Mouse (Mus musculus): ENCODE results near the gene Klrd1. TPM values are rescaled to one million over a fixed set of nuclear protein-coding genes. Genes with fewer than 3 reads are reported as not detected.
A peak's percentile ranks its signal among the peaks of the same experiment; 100 is the strongest.

Klrd1 gene
- not detected in 2 replicates for polyA plus RNA-seq (2012; rRNA removed)

GRCm38 (mm10) chr6:129591508-129591907, at the start of gene Klrd1:
TSS of gene Klrd1 (plus strand) at chr6:129591782.
- TF ChIP-seq POLR2A (IDR thresholded peaks at IDR 0.05; ENCODE audit: control insufficient read depth, low read depth, low read length) = no peak
- TF ChIP-seq CTCF (IDR thresholded peaks at IDR 0.05; ENCODE audit: control insufficient read depth, insufficient read depth, insufficient replicate concordance, low read depth, low read length) = no peak
- Histone ChIP-seq H3K27me3 (ENCODE audit: control insufficient read depth, insufficient read depth, low read length) (no peaks in the 10 kb centered on the region), H3K4me1 (ENCODE audit: control insufficient read depth, insufficient read depth, low read length) (no peaks in the 10 kb centered on the region), H3K36me3 (ENCODE audit: control insufficient read depth, insufficient read depth, low read length) (no peaks in the 10 kb centered on the region), H3K27ac (ENCODE audit: control insufficient read depth, insufficient read depth, low read depth, low read length) (no peak within 1 kb of the TSS), H3K4me3 (ENCODE audit: control insufficient read depth, low read depth, low read length) (no peak within 1 kb of the TSS)

GRCm38 (mm10) chr6:129541931-129542330, 49.7 kb upstream of the Klrd1 start:
- Histone ChIP-seq H3K4me3 (ENCODE audit: control insufficient read depth, low read depth, low read length) (peak overlapping the region; percentile 66), H3K4me1 (ENCODE audit: control insufficient read depth, insufficient read depth, low read length) (no peaks in the 10 kb centered on the region; the same call in 1 of the 2 replicates), H3K27me3 (ENCODE audit: control insufficient read depth, insufficient read depth, low read length) (no peaks in the 10 kb centered on the region), H3K36me3 (ENCODE audit: control insufficient read depth, insufficient read depth, low read length) (no peaks in the 10 kb centered on the region; the same call in 1 of the 2 replicates), H3K27ac (ENCODE audit: control insufficient read depth, insufficient read depth, low read depth, low read length) (peak overlapping the region; percentile 51)
- TF ChIP-seq CTCF (IDR thresholded peaks at IDR 0.05; ENCODE audit: control insufficient read depth, insufficient read depth, insufficient replicate concordance, low read depth, low read length) (no peak), POLR2A (IDR thresholded peaks at IDR 0.05; ENCODE audit: control insufficient read depth, low read depth, low read length) (no peak)

GRCm38 (mm10) chr6:129542540-129542939, 49.0 kb upstream of the Klrd1 start:
- TF ChIP-seq POLR2A (IDR thresholded peaks at IDR 0.05; ENCODE audit: control insufficient read depth, low read depth, low read length) = no peak
- no peak for TF ChIP-seq CTCF (IDR thresholded peaks at IDR 0.05; ENCODE audit: control insufficient read depth, insufficient read depth, insufficient replicate concordance, low read depth, low read length)
- H3K27ac ChIP-seq (ENCODE audit: control insufficient read depth, insufficient read depth, low read depth, low read length) = no peak overlapping the region
- no peaks in the 10 kb centered on the region for H3K27me3 ChIP-seq (ENCODE audit: control insufficient read depth, insufficient read depth, low read length)
- H3K4me1 ChIP-seq (ENCODE audit: control insufficient read depth, insufficient read depth, low read length) = no peaks in the 10 kb centered on the region; the same call in 1 of the 2 replicates
- H3K36me3 ChIP-seq (ENCODE audit: control insufficient read depth, insufficient read depth, low read length) = no peaks in the 10 kb centered on the region; the same call in 1 of the 2 replicates
- peak overlapping the region; percentile 33 for H3K4me3 ChIP-seq (ENCODE audit: control insufficient read depth, low read depth, low read length)

GRCm38 (mm10) chr6:129543709-129544606, 47.6 kb upstream of the Klrd1 start:
- H3K4me1 ChIP-seq (ENCODE audit: control insufficient read depth, insufficient read depth, low read length) = no peaks in the 10 kb centered on the region; the same call in 1 of the 2 replicates
- no peak overlapping the region for H3K27ac ChIP-seq (ENCODE audit: control insufficient read depth, insufficient read depth, low read depth, low read length)
- no peak overlapping the region for H3K4me3 ChIP-seq (ENCODE audit: control insufficient read depth, low read depth, low read length)
- no peaks in the 10 kb centered on the region; the same call in 1 of the 2 replicates for H3K36me3 ChIP-seq (ENCODE audit: control insufficient read depth, insufficient read depth, low read length)
- TF ChIP-seq CTCF (IDR thresholded peaks at IDR 0.05; ENCODE audit: control insufficient read depth, insufficient read depth, insufficient replicate concordance, low read depth, low read length) = peak; percentile 25; the same call in 1 of the 2 replicates
- no peak for TF ChIP-seq POLR2A (IDR thresholded peaks at IDR 0.05; ENCODE audit: control insufficient read depth, low read depth, low read length)
- H3K27me3 ChIP-seq (ENCODE audit: control insufficient read depth, insufficient read depth, low read length) = no peaks in the 10 kb centered on the region

- no peak overlapping the region for H3K4me3 ChIP-seq (ENCODE audit: control insufficient read depth, low read depth, low read length)
- no peak overlapping the region for H3K27ac ChIP-seq (ENCODE audit: control insufficient read depth, insufficient read depth, low read depth, low read length)
- H3K27me3 ChIP-seq (ENCODE audit: control insufficient read depth, insufficient read depth, low read length) = no peaks in the 10 kb centered on the region
- no peaks in the 10 kb centered on the region for H3K36me3 ChIP-seq (ENCODE audit: control insufficient read depth, insufficient read depth, low read length)
- TF ChIP-seq CTCF (IDR thresholded peaks at IDR 0.05; ENCODE audit: control insufficient read depth, insufficient read depth, insufficient replicate concordance, low read depth, low read length) = no peak
- no peak for TF ChIP-seq POLR2A (IDR thresholded peaks at IDR 0.05; ENCODE audit: control insufficient read depth, low read depth, low read length)
- no peaks in the 10 kb centered on the region for H3K4me1 ChIP-seq (ENCODE audit: control insufficient read depth, insufficient read depth, low read length)
These were observed 44.3 kb upstream of the Klrd1 start for GRCm38 (mm10) chr6:129547277-129547676.

- Histone ChIP-seq H3K27ac (ENCODE audit: control insufficient read depth, insufficient read depth, low read depth, low read length) (0 out of 2 replicates have a peak overlapping the region, but pooled peaks have one; percentile 29), H3K36me3 (ENCODE audit: control insufficient read depth, insufficient read depth, low read length) (no peaks in the 10 kb centered on the region), H3K4me3 (ENCODE audit: control insufficient read depth, low read depth, low read length) (no peak overlapping the region), H3K27me3 (ENCODE audit: control insufficient read depth, insufficient read depth, low read length) (no peaks in the 10 kb centered on the region), H3K4me1 (ENCODE audit: control insufficient read depth, insufficient read depth, low read length) (no peaks in the 10 kb centered on the region)
- TF ChIP-seq CTCF (IDR thresholded peaks at IDR 0.05; ENCODE audit: control insufficient read depth, insufficient read depth, insufficient replicate concordance, low read depth, low read length) (no peak), POLR2A (IDR thresholded peaks at IDR 0.05; ENCODE audit: control insufficient read depth, low read depth, low read length) (no peak)
These were observed 43.6 kb upstream of the Klrd1 start for GRCm38 (mm10) chr6:129548009-129548408.

GRCm38 (mm10) chr6:129557298-129558023, 34.1 kb upstream of the Klrd1 start:
- H3K4me3 ChIP-seq (ENCODE audit: control insufficient read depth, low read depth, low read length) = no peak overlapping the region
- H3K36me3 ChIP-seq (ENCODE audit: control insufficient read depth, insufficient read depth, low read length) = no peaks in the 10 kb centered on the region
- no peak for TF ChIP-seq CTCF (IDR thresholded peaks at IDR 0.05; ENCODE audit: control insufficient read depth, insufficient read depth, insufficient replicate concordance, low read depth, low read length)
- no peak for TF ChIP-seq POLR2A (IDR thresholded peaks at IDR 0.05; ENCODE audit: control insufficient read depth, low read depth, low read length)
- no peak overlapping the region for H3K27ac ChIP-seq (ENCODE audit: control insufficient read depth, insufficient read depth, low read depth, low read length)
- H3K27me3 ChIP-seq (ENCODE audit: control insufficient read depth, insufficient read depth, low read length) = no peaks in the 10 kb centered on the region
- H3K4me1 ChIP-seq (ENCODE audit: control insufficient read depth, insufficient read depth, low read length) = no peaks in the 10 kb centered on the region

Data from testis, adult 2 months (tissue).